Mouse (Mus musculus): Measurements from ENCODE around the gene Dnaic2.

DNA sequence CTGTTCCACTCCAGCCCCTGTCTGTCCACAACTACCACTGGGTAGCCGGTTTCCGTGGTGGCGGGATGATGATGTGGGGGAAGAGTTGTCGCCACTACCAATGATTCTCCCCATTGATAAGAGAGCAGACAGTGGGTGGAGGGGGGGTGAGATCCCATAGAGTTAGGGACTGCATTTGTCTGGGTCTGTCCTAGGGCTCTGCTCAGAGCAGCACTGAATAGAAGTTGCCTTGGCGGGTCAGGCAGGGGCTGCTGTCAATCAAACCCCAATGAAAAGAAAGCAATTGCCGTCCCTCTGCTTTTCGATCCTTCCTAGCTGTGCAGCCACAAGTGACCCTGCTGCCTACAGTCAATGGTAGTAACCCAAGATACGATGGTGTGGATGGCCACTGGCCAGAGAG, 76.8 kb downstream of the Dnaic2 start:
- TF ChIP-seq CTCF (conservative IDR thresholded peaks at IDR 0.05 in 1 of 2, IDR thresholded peaks at IDR 0.05 in 1 of 2; ENCODE audit: low read depth in 2 of 2, low read length in 2 of 2) (no peak), USF1 (IDR thresholded peaks at IDR 0.05; ENCODE audit: low read depth, low read length) (no peak), POLR2A (IDR thresholded peaks at IDR 0.05; ENCODE audit: low read depth, low read length) (no peak), ETS1 (conservative IDR thresholded peaks at IDR 0.05; ENCODE audit: low read depth, low read length) (no peak), CHD2 (IDR thresholded peaks at IDR 0.05; ENCODE audit: low read length) (no peak)
